Mouse (Mus musculus) urinary bladder, adult 18-20 months (tissue): ENCODE data around the gene Ttf1.
"Not testable (repeated sequence)": the region's sequence is repeated elsewhere in the genome, so short reads cannot be mapped to it uniquely, and the experiment has no call there.

ENCODE experiments used
- DNase-seq, 2 experiments: peaks; one replicate each; pipeline ENCODE4 v3.0.0; 2022; ENCODE audit warnings: low spot score in 2 of 2, mixed read lengths in 2 of 2

The Ttf1 gene

GRCm38 (mm10) chr2:29054991-29055390 lies 5.1 kb upstream of the Ttf1 start, which contains the start of gene Cfap77:
Gene Cfap77 (minus strand): TSS chr2:29055066.
- peak; percentile 22 to 62 for DNase-seq

- no peak for DNase-seq
Observed at GRCm38 (mm10) chr2:29065796-29066195, 5.7 kb downstream of the Ttf1 start.

GRCm38 (mm10) chr2:29066410-29066809 lies 6.3 kb downstream of the Ttf1 start:
- DNase-seq: no peak

- no peak for DNase-seq
Observed at GRCm38 (mm10) chr2:29074676-29075075, 14.6 kb downstream of the Ttf1 start.

DNA sequence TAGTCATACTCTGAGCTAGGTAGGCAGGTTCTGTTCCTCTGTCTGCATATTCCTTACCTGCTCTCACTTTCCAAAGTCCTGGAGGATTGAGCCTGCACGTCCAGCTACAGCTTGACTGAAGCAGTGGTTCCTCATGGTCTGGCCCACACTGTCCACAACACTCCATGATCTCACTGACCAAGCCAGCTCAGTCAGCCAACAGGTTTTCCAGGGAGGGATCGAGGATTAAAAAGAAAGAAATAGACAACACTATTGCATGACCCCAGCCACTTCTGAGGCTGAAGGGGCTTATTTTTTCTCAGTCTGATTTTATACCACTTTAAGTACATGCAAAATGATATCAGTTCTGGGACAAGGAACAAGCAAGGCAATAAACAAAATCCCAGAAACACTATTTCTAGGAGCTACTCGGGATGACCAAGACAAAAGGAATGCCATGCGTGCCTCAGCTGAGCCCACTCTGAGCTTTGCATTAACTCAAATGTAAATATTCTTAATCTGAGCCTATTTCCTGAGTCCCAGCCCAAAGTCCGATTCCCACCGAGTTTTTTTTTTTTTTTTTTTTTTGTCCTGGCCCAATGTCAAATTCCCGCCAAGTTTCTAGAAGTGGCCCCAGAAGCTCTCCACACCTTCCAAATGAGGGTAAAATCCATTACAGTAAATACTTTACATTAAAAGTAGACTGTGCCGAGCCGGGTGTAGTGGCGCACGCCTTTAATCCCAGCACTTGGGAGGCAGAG lies 15.4 kb downstream of the Ttf1 start:
- DNase-seq: no peak

GRCm38 (mm10) chr2:29076226-29076625 lies 16.2 kb downstream of the Ttf1 start:
- DNase-seq: no peak

DNA sequence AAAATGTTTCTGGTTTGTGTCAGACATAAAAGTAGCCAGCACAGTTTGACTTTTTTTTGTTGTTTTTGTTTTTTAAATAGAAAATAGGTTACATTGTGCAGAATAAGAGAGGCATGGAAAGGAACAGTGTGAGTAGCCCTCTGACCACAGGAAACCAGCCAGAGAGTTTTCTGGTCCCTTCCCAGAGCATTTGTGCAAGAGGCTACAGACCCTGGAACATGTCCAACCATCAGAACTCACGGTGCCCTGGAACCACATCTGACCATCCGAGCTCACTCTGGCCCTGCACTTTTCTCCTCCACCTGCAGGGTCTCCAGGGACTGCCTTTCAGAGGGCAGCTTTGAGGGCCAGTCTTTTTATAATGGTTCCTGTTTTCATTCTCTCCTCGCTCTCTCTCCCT lies 21.9 kb downstream of the Ttf1 start:
- DNase-seq: no peak

- no peak for DNase-seq
Observed at GRCm38 (mm10) chr2:29086026-29086425, 26.0 kb downstream of the Ttf1 start.

GRCm38 (mm10) chr2:29089276-29089675 lies 29.2 kb downstream of the Ttf1 start:
- not testable (repeated sequence) for DNase-seq

DNA sequence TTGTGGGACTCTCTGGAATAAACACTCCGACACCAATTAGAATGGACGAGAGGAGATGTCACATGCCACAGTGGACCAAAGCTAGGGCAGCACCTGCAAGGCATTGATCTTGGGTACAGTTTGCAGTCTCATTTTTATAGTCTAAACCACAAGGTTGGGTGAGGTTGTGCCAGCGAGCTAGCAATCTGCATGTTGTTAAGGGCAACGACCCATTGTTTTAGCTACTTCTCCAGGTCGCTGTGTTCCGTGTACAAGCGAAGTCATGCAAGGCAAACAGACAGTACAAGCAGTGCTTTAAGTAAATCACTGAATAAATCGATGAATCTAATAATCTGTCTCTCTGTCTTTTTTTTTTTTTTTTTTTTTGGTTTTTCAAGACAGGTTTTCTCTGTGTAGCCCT lies 35.6 kb downstream of the Ttf1 start:
- DNase-seq: no peak

DNA sequence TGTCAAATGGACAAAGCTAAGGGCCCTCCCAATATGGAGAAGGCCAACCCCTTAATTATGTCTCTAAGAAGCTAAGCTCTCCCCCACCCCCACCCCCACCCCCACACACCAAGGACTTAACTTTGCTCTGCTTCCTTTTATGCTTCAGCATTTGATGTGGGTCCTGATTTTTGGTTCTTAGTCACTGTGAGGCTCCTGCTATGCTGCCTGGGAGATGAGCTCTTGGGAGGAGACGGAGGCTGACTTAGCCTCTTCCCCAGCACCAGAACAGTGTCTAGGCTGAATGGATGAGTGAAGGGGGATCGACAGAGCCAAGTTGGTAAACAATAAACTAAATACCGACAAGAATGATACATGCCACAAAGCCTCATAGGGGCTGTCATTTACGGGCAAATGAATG lies 36.7 kb downstream of the Ttf1 start:
- no peak for DNase-seq

DNA sequence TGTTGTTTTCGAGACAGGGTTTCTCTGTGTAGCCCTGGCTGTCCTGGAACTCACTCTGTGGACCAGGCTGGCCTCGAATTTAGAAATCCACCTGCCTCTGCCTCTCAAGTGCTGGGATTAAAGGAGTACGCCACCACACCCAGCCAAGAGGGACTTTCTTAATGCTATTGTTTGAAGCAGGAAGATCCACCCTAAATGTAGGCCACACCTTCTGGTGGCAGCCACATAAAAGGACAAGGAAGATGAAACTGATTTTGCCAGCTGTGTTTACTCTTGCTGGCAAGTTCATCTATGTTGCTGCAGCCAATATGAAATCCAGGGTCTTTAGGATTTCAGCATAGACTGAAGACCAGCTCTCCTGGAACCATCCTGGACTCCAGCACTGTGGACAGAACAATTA lies 37.4 kb downstream of the Ttf1 start:
- no peak for DNase-seq

GRCm38 (mm10) chr2:29097955-29098354 lies 37.9 kb downstream of the Ttf1 start:
- DNase-seq: not testable (repeated sequence)

DNA sequence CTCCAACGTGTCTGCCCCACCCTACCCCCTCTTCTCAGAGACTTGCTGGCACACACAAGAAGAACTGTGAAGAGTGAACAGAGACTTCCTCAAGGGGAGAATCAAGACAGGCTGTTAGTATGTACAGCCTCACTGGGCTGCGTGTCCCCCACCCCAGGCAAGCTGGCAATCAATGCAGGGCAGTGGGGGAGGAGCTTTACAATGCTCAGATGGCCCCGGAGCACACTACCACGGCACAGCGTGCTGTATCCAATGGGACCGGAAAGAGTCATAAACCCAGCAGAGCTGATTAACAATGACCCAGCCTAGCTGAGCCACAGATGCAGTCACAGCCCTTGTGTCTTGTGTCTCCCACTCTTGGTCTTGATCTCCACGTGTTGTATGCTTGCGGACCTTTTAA lies 38.7 kb downstream of the Ttf1 start:
- no peak for DNase-seq

DNA sequence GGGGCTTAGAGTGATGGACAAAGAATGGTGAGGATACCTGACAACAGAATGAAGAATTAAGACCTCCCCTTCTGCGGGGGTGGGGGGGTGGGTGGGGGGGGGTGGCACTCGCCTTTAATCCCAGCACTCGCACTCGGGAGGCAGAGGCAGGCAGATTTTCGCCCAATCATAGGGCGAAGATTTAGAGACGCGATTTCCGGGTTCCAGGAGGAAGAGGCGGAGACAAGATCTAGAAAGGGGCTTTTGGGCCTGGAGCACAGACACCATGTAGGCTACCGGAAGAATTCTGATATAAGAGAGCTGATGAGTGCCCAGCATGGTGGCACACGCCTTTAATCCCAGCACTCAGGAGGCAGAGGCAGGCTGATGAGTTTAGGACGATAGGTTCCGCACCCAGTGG lies 39.6 kb downstream of the Ttf1 start:
- no peak for DNase-seq

DNA sequence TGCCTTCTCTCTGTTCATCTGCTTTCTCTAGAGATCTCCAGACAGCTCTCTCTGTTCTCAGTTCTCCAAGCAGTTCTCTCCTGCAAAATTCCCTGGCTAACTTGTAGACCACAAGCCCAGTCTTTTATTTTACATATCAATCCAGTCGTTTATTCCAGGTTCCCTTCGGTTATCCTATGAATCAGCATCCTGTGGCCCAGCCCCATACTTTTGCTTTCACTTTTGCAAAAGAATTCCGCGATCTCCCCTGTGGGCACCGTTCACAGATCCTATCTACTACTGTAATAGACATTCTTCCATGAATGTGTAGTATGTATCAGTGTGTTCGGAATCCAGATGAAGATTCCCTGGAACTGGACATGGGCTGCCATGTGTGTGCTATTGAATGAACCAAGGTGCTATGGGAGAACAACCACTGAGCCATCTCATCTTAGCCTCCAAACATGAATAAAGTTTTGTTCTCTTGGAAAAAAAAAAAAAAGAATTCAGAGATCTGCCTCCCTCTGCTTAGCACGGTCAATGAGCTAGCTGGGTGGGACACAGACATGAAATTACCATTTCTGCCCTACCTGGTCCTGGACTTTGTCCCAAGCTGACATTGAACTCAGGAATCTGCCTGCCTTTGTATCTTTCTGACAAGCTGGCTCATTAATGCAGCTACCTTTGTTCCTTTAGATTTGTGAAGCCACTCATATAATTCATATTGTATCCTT lies 40.9 kb downstream of the Ttf1 start:
- no peak for DNase-seq

DNA sequence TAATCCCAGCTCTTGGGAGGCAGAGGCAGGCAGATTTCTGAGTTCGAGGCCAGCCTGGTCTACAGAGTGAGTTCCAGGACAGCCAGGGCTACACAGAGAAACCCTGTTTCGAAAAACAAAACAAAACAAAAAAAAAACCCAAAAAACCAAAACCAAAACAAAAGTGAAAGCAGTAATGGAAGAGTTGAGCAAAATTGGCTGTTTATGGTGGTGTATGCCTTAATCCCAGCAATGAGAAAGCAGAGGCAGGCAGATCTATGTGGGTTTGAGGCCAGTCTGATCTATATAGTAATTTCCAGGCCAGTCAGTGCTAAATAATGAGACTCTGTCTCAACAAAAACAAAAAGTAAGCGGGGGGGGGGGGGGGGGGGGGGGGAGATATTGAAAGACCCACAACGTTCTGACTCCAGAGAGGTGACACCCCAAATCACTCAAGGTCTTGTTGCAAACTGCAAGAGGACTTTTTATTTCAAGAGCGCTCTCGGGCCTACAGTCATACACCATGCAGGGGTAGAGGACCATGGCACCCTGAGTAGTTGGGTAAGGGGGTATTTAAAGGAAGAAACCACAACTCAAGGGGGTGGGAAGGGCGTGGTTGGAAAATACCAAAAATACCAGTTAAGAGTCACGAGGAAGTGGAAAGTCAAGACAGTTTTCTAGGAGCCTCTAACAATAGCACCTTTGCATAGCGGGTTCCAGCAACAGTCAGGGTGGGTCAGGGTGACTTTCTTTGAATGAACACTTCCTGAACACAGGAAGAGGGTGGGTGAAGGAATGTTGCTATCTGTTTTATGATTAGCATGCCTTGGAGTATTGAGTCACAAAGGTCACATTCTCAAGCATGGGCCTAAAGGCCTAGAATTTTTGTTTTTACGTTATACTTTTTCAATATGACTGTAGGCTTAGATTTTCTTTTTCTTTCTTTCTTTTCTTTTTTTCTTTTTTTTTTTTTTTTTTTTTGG lies 42.6 kb downstream of the Ttf1 start:
- not testable (repeated sequence) for DNase-seq

GRCm38 (mm10) chr2:29120969-29121368 lies 60.9 kb downstream of the Ttf1 start:
- DNase-seq: no peak

DNA sequence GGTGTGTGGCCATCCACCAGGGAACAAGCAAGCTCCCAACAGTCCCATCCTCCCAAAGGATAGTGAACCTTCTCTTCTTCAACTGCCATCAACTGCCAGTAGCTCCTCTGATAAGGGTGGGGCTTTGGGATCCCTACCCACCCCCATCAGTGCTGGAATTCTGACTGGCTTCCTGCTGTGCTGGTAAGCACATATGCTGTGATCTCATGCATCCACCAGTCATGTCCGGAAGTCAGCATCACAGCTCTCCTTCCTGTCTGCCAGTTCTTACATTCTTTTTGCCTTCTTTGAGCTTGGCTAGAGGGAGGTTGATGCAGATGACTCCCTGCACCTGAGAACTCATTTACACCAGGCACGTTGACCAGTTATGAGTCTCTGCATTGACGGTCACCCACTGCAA lies 62.4 kb downstream of the Ttf1 start:
- no peak for DNase-seq

- DNase-seq: no peak
Observed at GRCm38 (mm10) chr2:29123907-29124569, 64.0 kb downstream of the Ttf1 start, which contains the start of gene Setx. Gene Setx (plus strand): TSS chr2:29124181.

GRCm38 (mm10) chr2:29124571-29124935 lies 64.5 kb downstream of the Ttf1 start:
- DNase-seq: no peak
